In the genomic region with DNA sequence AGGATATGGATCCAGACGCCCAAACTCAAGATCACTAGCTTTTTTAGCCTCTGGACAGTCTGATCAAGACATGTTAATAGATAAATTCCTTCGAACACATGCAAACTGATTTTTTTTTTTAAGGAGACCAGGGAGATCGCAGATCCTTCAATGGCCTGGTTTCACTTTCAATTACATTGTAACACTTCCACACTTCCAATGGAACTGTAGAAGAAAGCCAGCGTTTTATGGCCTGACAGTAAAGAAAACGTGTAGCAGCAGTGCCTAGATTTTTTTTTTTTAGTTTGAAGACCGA, we compare ENCODE assay signal across 8 mouse cellular contexts. TPM values are rescaled to one million over a fixed set of nuclear protein-coding genes. Genes with fewer than 3 reads are reported as not detected.
A peak's percentile ranks its signal among the peaks of the same experiment; 100 is the strongest.
DNase-seq lines count a peak whose midpoint lies in the region; ATAC-seq and TF ChIP-seq lines count a peak whose summit lies in the region.

No protein-coding gene starts in this region.

- no peak for TF ChIP-seq CTCF in thymus, adult 2 months (IDR thresholded peaks at IDR 0.05; ENCODE audit: borderline replicate concordance, control insufficient read depth, extremely low read depth, insufficient read depth, low read length, poor library complexity)

- TF ChIP-seq POLR2A in thymus, adult 2 months (IDR thresholded peaks at IDR 0.05; ENCODE audit: control insufficient read depth, extremely low read depth, insufficient read depth, low read length, poor library complexity) = no peak

- under 1% methylated on average over 6 of the region's 6 CpGs for WGBS in thymus, adult 2 months
- WGBS in liver, embryonic 15.5 days (ENCODE audit: insufficient replicate concordance) = 3% methylated on average over 6 of the region's 6 CpGs

- no peak for ATAC-seq in erythroblast, adult 5-6 weeks (replicated peaks; ENCODE audit: low FRiP score, poor library complexity, severe bottlenecking)
- no peak for ATAC-seq in liver, embryonic 15.5 days (ENCODE audit: insufficient read depth)

- peak overlapping the region; percentile 97 for H3K4me3 ChIP-seq in erythroblast, embryonic 14.5 days (replicated peaks)
- peak overlapping the region; percentile 95 for H3K4me3 ChIP-seq in thymus, adult 2 months (ENCODE audit: control insufficient read depth, insufficient read depth, low read length)
- H3K4me3 ChIP-seq in liver, embryonic 15.5 days (replicated peaks) = peak overlapping the region; percentile 90

- no peaks in the 10 kb centered on the region for H3K9me3 ChIP-seq in erythroblast, embryonic 14.5 days (ENCODE audit: control insufficient read depth, low read length)
- no peaks in the 10 kb centered on the region for H3K9me3 ChIP-seq in liver, embryonic 15.5 days (replicated peaks)

- H3K4me1 ChIP-seq in erythroblast, embryonic 14.5 days (ENCODE audit: control insufficient read depth) = peaks cover 44% of the 10 kb centered on the region
- peaks cover 28% of the 10 kb centered on the region for H3K4me1 ChIP-seq in thymus, adult 2 months (replicated peaks; ENCODE audit: control insufficient read depth, insufficient read depth, low read length)
- peaks cover 44% of the 10 kb centered on the region for H3K4me1 ChIP-seq in liver, embryonic 15.5 days (replicated peaks)

- no peaks in the 10 kb centered on the region for H3K27me3 ChIP-seq in erythroblast, embryonic 14.5 days (ENCODE audit: control insufficient read depth)
- H3K27me3 ChIP-seq in thymus, adult 2 months (ENCODE audit: control insufficient read depth, insufficient read depth, low read length) = no peaks in the 10 kb centered on the region
- H3K27me3 ChIP-seq in liver, embryonic 15.5 days = no peaks in the 10 kb centered on the region

- peak overlapping the region; percentile 95 for H3K9ac ChIP-seq in liver, embryonic 15.5 days

- H3K36me3 ChIP-seq in erythroblast, embryonic 14.5 days (ENCODE audit: control insufficient read depth) = peaks cover 24% of the 10 kb centered on the region
- no peaks in the 10 kb centered on the region for H3K36me3 ChIP-seq in thymus, adult 2 months (ENCODE audit: control insufficient read depth, insufficient read depth, low read length)
- H3K36me3 ChIP-seq in liver, embryonic 15.5 days (replicated peaks) = no peaks in the 10 kb centered on the region; the same call in 1 of the 2 replicates

- H3K4me2 ChIP-seq in liver, embryonic 15.5 days = peak overlapping the region; percentile 84

- DNase-seq in thymus, adult 2 months = no peak
- no peak for DNase-seq in thymus, postnatal 36 days
- no peak for DNase-seq in adrenal gland, postnatal 36 days
- no peak for DNase-seq in gastrocnemius, postnatal 14 days
- DNase-seq in layer of hippocampus, adult 9-11 months = no peak

- intact Hi-C loops in gastrocnemius, postnatal 14 days (cut with DNase I; ENCODE audit: low total_unique reads) = no loop called here

- H3K27ac ChIP-seq in thymus, adult 2 months (ENCODE audit: control insufficient read depth, insufficient read depth, low read length) = peak overlapping the region; percentile 77; the same call in 1 of the 2 replicates
- peak overlapping the region; percentile 87; the same call in 1 of the 2 replicates for H3K27ac ChIP-seq in liver, embryonic 15.5 days (replicated peaks)

RNA-seq across cellular contexts. Expression of a gene that starts 1.2 kb away (rescaled TPM):
- 2.6 TPM in 2 replicates for polyA plus RNA-seq in erythroblast, embryonic 14.5 days (2012)
- 28.2 and 38.2 TPM in 2 replicates for total RNA-seq in erythroblast, adult 5-6 weeks (2015; ENCODE audit: low replicate concordance)
- 18.9 and 31.2 TPM in 2 replicates for total RNA-seq in erythroblast, adult 5-6 weeks (2017; ENCODE audit: low replicate concordance)
- polyA plus RNA-seq in thymus, adult 2 months (2012; rRNA removed) = 32.4 and 50.0 TPM in 2 replicates
- polyA plus RNA-seq in liver, embryonic 15.5 days (2015; fragmentation: Nextera tagmentation; extraction: Ambion mirVana) = 2.4 and 3.3 TPM in 2 replicates
- total RNA-seq in adrenal gland, postnatal 36 days (2021) = 10 to 100 TPM; 58.7 to 68.9 TPM
- 10 to 100 TPM; 29.3 to 31.6 TPM for total RNA-seq in gastrocnemius, postnatal 14 days (2021)

RNA-seq across cellular contexts. Expression of a gene that starts 48.1 kb away (rescaled TPM):
- polyA plus RNA-seq in erythroblast, embryonic 14.5 days (2012) = 0.15 and 0.22 TPM in 2 replicates
- total RNA-seq in erythroblast, adult 5-6 weeks (2015; ENCODE audit: low replicate concordance) = 4.0 and 4.8 TPM in 2 replicates
- 2.5 and 7.5 TPM in 2 replicates for total RNA-seq in erythroblast, adult 5-6 weeks (2017; ENCODE audit: low replicate concordance)
- polyA plus RNA-seq in thymus, adult 2 months (2012; rRNA removed) = 28.5 and 31.1 TPM in 2 replicates
- 8.3 and 8.9 TPM in 2 replicates for polyA plus RNA-seq in liver, embryonic 15.5 days (2015; fragmentation: Nextera tagmentation; extraction: Ambion mirVana)
- total RNA-seq in adrenal gland, postnatal 36 days (2021) = 10 to 100 TPM; 25.0 to 41.2 TPM
- total RNA-seq in gastrocnemius, postnatal 14 days (2021) = 10 to 100 TPM; 11.6 to 14.2 TPM
